Mouse (Mus musculus) myocyte (in vitro differentiated cells): ENCODE results near the gene Pknox2.

ENCODE experiments used
- E2F4 ChIP-seq: IDR thresholded peaks from one replicate; pipeline ENCODE4 v1.6.1; 2011; ENCODE audit warnings: mild to moderate bottlenecking, control low read depth, moderate library complexity; ENCODE audit not compliant: insufficient read depth
- MAX ChIP-seq: IDR thresholded peaks from one replicate; pipeline ENCODE4 v1.6.1; 2011; ENCODE audit warnings: low read depth, mild to moderate bottlenecking, control low read depth
- POLR2A ChIP-seq: IDR thresholded peaks from one replicate; pipeline ENCODE4 v1.6.1; 2011; ENCODE audit warnings: low read depth, mild to moderate bottlenecking, control low read depth, moderate library complexity; ENCODE audit not compliant: insufficient read length
- POLR2AphosphoS2 ChIP-seq: IDR thresholded peaks from one replicate; pipeline ENCODE4 v1.6.1; 2011; ENCODE audit warnings: low read depth, control low read depth; ENCODE audit not compliant: insufficient read length
- TCF12 ChIP-seq: IDR thresholded peaks from one replicate; pipeline ENCODE4 v1.6.1; 2011; ENCODE audit warnings: mild to moderate bottlenecking, control low read depth; ENCODE audit not compliant: poor library complexity, insufficient read depth, severe bottlenecking
- TCF3 ChIP-seq: IDR thresholded peaks from one replicate; pipeline ENCODE4 v1.6.1; 2011; ENCODE audit warnings: low read depth, control low read depth; ENCODE audit not compliant: insufficient read length
- USF1 ChIP-seq: IDR thresholded peaks from one replicate; pipeline ENCODE4 v1.6.1; 2011; ENCODE audit warnings: low read depth, mild to moderate bottlenecking, control low read depth, moderate library complexity

DNA sequence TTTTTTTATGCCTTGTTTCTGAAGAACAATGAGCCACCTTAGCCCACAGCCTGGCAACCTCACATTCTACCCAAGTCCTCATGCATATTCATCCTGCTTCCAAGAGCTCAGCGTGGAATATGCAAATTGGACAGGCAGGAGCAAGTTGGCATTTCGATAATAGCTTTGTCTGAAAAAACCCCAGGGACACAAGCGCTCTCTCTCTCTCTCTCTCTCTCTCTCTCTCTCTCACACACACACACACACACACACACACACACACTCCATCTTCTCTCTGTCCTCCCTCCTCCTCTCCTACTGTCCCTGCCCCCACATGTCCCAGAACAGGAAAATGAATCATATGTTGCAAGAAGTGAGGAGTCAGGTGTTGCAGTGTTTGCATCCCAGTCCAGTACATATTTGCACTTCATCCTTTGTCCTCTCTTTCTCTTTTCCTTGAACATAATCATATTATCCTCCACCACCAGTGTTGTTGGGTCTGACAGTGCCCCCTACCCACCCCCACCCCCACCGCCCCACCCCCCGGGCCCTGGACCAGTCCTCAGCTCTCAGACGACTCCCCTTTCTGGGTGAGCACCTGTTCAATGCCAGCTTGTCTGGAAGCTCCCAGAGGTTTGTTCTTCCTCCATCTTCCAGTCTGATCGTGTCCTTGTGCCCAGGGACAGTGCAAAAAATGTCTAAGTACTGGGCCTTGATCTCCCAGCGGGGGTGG lies 265.0 kb downstream of the Pknox2 start:
- TF ChIP-seq POLR2AphosphoS2 (no peak), POLR2A (no peak), USF1 (no peak), MAX (no peak), TCF12 (no peak), E2F4 (no peak), TCF3 (no peak)
